Mouse (Mus musculus) telencephalon, adult 2 months (tissue): ENCODE data around the gene Plekhg3.

ENCODE experiments used
- DNase-seq: peaks from one replicate; pipeline ENCODE4 v3.0.0-alpha.2; 2011; ENCODE audit warnings: low read depth, low spot score

The Plekhg3 gene

DNA sequence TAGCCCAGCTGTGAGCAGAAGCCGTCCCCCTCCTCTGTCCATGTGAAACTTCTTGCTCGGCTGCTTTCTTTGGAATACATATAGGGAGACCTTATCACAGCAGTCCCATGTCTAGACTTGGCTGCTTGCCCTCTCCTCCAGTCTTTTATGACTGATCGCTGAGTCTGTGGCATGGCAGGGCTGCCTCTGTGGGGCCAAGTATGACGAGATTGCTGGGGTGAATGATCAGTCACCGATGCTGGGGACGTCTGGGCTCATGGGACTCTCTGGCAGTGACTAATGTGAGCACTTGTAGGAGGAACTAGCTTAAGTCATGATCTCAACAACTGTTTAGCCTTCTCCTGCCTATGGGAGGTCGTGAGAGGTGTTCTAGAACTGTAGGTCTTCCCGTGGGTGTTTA, 21.6 kb downstream of the Plekhg3 start:
- no peak for DNase-seq

DNA sequence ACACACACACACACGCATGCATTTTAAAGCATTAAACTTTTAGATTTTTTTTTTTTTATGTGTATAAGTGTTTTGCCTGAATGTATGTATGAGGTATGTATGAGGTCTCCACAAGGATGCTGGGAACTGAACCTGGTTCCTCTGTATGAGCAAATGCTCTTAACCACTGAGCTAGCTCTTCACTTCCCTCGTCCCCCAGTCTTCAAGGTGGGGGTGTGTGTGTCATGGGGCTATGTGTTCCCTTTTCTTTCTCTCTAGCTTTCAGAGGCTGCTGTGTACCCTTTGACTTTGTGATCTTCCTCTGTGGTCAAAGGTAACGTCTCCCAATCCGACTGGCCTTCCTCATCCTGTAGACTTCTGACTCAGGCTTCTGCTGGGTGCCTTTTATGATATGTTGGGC, 22.3 kb downstream of the Plekhg3 start:
- no peak for DNase-seq

DNA sequence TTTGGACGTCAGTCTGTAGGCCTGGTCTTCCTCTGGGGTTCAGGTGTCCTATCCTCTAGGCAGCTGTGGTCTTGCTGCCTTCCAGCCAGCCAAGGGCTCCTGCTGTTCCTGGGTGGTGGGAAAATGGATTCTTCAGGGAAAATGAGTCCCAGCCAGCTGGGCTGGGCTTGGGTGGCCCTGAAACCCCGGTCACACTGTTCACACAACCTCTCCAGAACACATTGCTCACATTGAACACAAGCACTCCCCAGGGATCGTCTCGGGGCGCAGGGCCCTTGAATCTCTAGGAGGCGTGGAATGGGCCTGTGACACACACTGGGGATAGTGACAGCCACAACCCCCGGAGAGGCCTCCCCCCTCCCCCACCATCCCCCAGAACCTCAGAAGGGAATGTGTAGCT, 23.2 kb downstream of the Plekhg3 start:
- DNase-seq, result no peak

- no peak for DNase-seq
Observed at GRCm38 (mm10) chr12:76554392-76554791, 23.7 kb downstream of the Plekhg3 start.

GRCm38 (mm10) chr12:76554871-76555386, 24.2 kb downstream of the Plekhg3 start:
- DNase-seq, result no peak

- DNase-seq, result no peak
Observed at GRCm38 (mm10) chr12:76556187-76556586, 25.5 kb downstream of the Plekhg3 start.

DNA sequence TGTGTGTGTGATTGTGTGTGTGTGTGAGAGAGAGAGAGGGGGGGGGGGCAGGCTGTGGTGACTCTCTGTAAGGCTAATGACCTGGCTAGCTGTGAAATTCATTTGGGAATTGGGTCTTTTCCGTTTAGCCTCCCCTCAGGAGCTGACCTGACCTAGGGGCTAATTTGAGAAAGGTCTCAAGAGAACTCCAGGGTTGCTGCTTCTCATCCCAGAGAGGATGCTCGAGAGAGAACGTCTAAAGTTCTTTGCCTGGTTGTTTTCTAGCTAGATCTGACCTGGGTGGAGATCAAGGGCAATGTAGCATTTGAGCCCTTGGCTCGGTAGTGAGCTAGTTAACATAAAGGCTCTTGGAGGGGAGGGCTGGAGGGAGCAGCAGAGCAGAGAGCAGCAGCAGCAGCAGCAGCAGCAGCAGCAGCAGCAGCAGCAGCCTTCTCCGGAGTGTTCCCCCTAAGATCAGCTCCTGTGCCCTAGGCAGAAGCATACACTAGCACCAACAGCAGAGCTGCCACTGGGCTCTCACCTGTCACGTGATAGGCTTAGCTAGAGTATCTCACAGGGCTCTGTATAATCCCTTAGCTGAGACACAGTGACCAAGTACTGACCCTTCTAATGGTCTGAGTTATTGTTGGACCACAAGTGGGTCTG, 26.2 kb downstream of the Plekhg3 start:
- no peak for DNase-seq

DNA sequence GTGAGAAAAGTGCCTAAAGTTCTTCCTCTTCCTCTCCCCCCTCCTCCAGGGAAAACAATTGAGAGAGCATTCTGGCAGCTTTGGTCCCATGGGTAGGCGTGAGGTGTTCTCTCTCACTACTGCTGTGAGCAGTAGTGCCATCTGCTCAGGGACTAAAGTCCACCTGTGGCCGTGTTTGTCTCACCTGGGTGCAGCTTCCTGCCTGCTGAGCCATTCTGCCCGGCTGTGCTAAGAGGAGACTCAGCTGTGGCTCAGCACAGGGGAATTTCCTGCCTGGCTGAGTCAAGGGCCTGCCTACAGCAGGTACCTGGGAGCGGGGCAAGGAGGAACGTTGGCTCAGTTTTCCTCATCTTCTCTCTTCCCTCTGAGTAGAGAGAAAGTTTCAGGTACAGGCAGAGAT, 27.5 kb downstream of the Plekhg3 start:
- no peak for DNase-seq

DNA sequence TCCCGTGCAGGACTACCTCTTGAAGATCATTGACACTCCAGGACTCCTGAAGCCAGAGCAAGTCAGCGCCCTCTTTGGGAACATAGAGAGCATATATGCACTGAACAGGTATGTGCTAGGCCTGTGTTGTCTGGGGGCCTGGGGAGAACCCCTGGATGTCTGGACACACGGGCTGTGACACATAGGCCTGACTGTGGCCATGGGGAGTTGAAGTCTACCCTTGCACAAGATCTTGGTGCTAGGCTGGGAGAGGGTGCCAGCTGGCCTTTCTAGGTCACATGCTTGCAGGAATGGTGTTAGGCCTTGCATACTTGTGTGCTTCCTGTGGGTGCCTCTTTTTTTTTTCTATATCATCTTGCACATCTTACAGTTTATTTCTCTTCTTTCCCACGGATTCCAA, 31.5 kb downstream of the Plekhg3 start:
- DNase-seq, result no peak

- no peak for DNase-seq
Observed at GRCm38 (mm10) chr12:76566284-76566683, 35.6 kb downstream of the Plekhg3 start.

DNA sequence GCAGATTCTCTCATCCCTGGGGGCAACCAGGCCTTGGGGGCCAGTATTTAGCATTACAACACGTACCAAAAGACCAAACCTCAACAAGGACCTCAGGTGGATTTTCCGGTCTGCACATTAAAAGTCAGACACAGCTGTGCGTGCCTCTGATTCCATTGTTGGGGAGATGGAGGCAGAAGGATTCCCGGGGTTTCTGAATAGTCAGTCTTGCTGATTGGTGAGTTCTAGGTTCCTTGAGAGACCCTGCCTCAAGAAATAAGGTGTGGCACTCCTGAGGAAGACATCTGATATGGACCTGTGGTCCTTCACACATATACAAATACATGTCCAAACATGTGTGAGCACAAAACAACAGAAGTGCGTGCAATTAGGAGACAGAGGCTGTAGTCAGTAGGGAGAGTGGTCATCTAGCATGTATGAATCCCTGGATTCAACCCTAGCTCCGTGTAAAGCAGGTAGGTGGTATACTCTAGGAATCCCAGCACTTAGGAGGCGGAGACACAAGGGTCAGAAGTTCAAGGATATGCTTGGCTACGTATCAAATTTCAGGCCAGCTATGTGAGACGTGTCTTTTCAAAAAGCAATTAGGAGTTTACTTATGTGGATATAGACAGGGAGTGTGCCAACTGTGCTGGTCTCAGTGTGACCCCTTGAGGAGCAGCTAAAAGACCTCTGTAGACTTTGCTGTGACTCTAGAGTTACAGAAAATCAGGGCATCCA, 39.7 kb downstream of the Plekhg3 start:
- DNase-seq, result no peak

DNA sequence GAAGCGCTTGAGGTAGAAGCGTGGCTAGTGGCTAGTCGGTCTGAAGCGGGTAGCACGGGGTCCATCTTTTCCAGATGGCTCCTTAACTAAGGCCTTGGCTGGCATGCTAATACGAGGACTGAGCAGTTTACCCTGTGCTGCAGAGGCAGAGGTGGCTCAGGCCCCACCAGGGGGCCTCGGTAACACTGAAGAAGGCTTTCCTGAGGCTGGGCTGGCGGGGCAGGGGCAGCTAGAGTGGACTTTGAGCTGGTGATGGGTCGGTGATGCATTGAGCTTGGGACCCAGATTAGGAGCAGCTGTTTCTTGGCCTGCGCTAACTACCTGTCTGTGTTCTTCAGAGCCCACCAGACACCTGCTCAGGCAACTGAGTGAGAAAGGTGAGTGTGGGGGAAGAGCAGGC, 40.6 kb downstream of the Plekhg3 start:
- DNase-seq, result no peak

DNA sequence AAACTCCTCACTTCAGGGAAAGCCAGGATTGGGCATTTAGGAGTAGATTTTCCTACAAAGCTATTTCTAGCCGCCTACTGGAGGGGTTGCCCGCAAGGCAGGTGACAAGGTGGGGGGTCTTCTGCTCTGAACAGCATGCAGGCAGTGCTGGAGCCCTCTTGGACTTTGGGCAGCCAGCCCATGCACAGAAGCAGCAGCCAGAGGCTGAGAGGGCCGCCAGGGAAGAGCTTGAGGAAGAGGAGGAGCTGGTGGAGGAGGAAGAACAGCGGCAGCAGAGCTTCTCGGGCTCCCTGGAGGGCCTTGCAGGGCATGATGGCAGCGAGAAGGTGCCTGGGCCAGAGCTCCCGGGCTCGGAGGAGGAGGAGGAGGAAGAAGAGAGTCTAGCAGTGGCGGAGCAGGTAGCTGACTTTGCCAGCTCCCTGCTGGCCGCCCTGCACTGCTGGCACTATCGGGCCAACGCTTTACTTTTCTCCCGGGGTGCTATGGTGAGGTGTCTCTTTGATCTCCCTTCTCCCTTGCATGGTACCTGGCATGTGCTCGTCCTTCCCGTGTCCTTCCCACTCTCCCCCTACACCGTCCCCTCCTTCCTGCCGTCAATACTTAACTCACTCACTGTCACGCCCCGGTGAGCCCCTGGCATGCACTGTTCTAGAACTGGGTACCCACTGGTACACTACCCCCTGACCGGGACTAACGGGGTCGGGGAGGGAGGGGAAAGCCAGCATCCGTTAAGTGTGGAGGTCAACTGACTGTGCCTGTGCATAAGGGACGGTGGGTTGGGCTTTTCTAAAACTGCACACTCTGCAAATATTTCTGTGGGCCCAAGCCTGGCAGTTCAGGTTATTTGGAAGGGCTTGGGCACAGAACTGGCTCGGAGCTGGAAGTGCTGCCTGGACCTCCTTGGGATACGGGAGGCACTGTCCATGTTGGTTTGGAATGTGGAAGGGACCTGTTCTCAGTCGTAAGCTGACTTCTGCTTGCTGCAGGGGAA, 41.9 kb downstream of the Plekhg3 start:
- no peak for DNase-seq

DNA sequence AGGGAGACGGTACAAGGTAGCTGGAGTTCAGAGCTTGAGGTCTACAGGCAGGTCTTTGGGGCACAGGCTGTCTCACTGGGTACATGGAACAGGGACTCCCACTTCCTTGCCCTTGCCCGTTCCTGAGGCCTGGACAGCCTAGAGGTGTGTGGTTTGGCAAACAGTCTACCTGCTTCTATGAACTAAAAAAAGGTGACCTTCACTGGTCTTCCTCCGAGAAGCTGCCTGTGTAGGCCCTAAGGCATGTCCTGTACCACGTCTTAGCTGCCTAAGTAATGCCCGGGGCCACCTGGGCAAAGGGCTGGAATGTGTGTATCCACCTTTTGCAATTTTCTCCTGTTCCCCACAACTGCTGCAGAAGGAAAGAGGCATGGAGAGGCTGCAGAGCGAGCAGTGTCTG, 42.7 kb downstream of the Plekhg3 start:
- no peak for DNase-seq

DNA sequence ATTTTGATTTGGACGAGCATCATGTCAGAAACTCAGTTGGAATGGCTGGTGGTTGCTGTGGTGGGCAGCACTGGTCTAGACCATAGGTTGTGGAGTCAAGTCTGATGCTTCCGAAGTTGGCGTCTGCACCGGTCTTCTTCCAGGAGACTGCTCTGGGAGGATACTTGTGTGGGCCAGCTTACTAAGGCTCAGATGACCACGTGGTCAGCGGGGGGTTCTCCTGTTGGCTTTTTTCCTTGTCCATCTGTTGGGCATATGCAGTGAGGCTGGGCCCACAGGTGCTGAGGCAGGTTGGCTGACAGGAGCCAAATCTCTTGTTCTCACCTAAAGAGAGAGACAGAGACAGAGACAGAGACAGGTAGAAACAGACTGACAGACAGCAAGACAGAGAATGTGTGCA, 44.1 kb downstream of the Plekhg3 start:
- no peak for DNase-seq

DNA sequence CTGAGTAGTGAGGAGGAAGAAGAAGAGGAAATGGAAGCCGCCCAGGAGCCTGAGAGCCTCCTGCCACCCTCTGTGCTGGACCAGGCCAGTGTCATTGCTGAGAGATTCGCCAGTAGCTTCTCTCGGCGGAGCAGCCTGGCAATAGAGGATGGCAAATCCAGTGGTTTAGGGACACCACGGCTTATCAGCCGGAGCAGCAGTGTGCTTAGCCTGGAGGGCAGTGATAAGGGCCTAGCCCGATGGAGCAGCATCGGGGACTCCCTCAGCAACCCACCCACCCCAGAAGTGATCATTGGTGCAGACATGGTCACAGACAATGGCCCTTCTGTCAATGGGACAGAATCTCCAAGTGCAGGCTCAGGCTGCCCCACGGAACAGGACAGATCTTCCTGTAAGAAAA, 45.4 kb downstream of the Plekhg3 start:
- no peak for DNase-seq

DNA sequence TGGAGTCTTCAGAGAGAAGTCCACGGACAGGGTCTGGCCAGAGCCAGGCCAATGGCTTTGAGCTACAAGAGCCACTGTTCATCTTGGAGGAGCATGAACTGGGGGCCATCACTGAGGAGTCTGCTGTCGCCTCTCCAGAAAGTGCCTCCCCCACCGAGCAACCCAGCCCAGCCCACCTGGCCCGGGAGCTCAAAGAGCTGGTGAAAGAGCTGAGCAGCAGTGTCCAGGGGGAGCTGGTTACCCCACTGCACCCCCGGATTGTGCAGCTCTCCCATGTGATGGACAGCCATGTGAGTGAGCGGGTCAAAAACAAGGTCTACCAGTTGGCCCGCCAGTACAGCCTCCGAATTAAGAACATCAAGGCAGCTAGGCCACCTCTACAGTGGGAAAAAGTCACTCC, 46.1 kb downstream of the Plekhg3 start:
- no peak for DNase-seq

- no peak for DNase-seq
Observed at GRCm38 (mm10) chr12:76577858-76578257, 47.2 kb downstream of the Plekhg3 start.

DNA sequence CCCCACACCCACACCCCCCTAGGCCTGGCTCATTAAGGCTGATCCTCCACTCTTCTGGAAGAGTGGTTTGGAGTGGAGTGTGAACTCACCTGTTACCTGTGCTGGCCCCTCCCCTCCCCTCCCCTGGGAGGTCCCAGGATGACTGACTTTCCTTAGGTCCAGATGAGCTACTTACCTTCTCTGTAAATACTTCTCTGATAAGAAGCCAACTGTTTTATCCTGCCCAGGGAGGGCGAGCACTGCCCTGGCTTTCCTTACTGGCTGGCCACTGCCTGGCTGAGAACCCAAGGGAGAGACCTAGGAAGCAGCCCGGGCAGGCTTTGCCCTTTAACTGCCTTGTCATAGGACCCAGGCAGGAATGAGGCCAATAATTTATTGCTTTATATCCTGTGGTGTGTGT, 47.8 kb downstream of the Plekhg3 start:
- no peak for DNase-seq

DNA sequence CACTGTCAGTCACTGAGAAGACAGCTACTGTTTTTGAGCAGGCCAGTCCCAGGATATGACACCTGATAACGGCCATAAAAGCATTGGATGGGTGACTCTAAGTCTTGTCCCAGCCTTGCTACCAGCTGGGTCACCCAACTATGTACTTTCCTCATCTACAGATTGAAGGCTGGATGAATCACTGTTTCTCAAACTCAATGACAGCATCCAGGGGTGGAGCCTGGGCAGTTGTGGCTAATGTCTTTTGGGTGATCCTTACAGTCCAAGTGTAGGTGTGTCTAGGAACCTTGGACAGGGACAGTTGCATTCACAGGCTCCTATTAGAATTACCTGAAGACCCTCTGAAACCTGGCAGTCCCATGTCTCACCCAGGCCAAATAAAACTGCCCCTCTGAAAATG, 49.1 kb downstream of the Plekhg3 start:
- no peak for DNase-seq

DNA sequence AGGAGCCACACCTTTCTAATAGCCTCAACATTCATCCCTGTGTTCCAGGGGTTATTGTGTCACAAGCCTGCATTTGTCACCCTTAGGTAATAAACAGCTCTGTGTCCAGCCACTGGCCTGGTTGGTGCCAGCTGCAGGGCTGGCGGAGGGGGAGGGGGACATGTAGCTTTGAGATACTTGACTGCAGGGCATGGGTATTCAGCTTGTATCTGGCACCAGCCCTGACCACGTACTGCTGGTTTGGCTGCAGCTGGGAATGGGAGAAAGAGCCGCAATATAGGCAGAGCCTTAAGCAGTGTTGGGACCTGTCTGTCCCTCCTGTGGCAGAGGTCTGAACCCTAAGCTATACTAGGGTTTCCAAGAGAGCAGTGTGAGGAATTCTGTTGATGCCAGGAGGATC, 51.4 kb downstream of the Plekhg3 start:
- no peak for DNase-seq

- no peak for DNase-seq
Observed at GRCm38 (mm10) chr12:76582841-76583240, 52.1 kb downstream of the Plekhg3 start.
